Mouse (Mus musculus) embryo, embryonic 10.5 days (tissue): ENCODE measurements at regions not wholly inside any gene's neighbourhood (a gene's known extent, or its start where the extent isn't known, plus 50 kb on each side); places are given as distances from the start of the nearest gene placed in this dataset.
A peak's percentile ranks its signal among the peaks of the same experiment; 100 is the strongest.

ENCODE experiments used
- DNase-seq: peaks from one replicate; pipeline ENCODE4 v3.0.0-alpha.2; 2015; ENCODE audit warnings: low spot score

DNA sequence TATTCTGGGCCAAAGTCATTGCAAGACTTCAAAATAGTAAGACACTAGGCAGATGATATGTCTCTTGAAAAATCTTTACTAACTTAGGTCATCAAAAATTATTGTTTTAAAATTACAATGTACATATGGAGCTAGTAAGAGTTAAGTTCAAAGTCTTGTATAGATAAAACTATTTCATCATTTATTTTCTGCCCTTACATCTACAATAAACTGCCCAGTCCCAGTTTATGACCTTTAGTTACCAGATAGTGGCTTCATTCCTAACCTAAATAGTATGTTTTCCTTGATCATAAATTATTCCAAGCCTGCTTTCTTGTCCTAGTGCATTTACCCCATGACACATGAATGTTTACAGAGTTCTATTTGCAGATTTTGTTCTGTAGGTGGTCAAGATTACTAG lies 72.9 kb downstream of the Manea start:
- no peak for DNase-seq

DNA sequence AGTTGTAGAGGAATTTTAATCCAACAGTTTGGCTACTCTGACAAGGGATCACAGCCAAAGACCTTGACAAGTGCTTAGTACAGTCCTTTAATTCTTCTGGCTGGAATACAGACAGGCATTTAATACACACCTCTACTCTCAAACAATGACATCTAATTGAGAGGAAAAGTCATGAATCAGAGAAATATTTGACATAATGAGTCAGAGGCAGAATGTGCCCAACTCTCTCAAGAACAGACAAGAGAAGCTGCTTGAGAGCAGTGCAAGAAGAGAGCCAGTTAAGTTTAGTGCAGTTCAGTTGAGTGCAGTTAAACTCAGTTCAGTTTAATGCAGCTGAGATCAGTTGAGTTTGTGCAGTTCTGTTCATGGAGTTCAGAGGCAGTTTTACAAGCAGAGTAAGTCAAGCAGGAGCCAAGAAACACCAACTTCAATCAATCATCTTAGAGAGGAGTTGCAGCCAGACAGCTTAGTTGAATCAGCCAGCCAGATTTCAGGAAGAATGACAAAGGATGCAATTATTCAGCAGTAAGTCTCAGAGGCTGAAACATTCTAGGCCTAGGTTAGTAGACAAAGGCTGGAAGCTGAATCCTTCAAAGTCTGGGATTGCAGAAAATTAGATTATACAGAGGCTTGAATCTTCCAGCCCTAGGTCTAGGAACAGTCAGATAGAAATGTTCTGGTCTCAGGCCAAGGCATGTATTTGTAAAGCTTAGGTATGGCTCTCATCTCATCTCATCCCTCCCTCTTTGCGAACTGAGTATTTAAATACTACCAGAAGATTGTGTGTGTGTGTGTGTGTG lies 87.3 kb downstream of the Manea start:
- peak; percentile 7 for DNase-seq

DNA sequence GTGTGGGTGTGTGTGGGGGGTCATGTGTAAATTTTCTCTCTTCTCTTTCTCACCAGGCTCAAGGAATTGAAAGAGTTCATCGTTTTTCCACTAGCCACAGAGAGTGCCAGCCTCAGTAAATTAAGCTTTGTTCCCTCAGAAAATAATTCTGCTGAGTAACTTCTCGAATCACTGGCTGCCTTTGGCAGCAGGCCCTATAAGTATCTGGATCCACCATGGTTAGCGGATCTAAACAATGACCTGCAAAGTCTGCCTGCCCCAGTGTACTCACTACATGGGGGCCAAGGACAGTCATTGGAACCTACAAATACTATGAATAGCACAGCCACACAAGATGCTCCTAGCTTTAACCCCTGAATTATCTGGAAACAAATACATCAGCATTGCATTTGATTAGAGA lies 90.8 kb downstream of the Manea start:
- no peak for DNase-seq

DNA sequence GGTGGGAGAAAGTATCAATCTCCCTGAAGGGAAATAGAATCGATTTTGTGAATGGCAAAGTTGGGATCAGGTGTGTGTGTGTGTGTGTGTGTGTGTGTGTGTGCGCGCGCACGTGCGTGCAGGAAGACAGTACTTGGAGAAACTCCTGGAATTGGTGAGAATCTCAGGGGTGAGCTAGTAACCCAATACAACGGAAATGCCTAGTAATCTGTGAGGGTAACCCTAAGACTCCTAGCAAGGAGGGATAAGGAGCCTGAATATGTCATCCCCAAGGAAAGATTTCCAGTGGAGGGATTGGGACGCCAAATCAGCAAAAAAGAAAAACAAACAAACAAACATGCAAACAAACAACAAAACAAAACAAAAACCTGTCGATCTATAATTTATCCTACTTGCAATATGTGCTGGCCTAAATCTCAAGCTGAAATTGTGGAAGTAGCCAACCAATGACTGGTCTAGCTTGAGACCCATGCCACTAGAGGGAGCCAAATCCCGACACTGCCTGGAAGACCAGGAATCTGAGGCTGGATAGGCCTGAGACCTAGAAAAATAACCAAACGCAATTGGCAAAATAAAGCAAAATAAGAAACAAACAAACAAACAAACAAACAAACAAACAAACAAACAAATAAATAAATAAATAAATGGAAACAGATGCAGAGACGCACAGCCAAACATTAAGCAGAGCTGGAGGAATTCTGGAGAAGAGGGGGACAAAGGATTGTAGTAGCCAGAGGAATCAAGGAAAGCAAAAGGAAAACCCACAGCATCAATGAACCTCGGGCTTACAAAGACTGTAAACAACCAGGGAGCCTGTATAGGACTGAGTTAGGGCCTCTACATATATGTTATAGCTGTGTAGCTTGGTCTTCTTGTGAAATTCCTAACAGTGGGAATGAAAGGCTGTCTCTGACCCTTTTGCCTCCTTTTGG lies 98.5 kb downstream of the Manea start:
- DNase-seq, result peak; percentile 84

DNA sequence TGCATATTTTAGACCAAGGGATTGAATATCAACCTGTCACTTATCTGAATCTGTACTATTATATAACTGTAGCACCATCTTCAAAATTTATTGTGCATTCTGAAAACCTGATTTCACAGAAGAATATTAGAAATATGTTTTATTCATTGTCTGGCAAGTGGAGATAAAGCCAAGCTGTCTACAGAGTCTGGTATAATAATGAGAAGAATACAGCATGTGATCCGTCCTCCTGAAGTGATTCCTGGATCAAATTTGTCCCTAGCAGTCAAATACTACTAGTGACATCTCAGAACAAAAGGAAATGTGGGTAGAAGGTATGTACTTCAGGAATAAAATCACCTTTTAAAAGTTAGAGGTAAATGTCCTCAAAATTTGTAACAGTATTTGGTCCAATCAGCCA lies 123.4 kb downstream of the Manea start:
- no peak for DNase-seq
